Mouse (Mus musculus): Measurements from ENCODE around the gene Bcar3. TPM values are rescaled to one million over a fixed set of nuclear protein-coding genes. Genes with fewer than 3 reads are reported as not detected.
A peak's percentile ranks its signal among the peaks of the same experiment; 100 is the strongest.

The Bcar3 gene
- total and polyA plus RNA-seq, 3 experiments, result 47.4 to 61.2 (median 52.0) TPM

DNA sequence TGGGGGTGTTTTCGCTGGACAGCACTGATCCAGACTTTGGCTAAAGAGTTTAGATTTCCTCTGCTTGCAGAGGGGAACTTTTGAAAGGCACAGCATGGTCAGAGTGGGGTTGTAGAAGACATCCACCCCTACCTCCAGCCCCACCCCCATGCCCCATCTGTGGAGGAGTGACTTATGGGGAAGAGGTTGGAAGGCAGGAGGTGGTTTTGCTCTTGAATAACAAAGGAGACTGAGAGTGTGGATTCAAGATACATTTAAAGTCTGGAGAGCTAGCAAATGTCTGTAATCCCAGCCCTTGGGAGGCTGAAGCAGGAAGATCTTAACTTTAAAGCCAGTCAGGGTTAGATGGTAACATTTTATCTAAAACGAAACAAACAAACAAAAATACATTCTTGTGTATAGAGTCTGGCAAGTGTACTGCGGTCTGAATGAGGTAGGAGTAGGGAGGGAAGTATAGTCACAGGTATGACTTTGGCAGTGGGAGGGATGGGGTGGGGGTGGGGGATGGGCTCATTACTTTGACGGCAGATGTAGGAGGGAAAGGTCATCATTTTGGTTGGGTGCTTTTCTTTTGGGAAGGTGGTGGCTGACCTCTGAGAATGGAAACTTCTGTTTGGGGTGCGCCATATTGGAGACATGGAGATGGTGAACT is 140.2 kb downstream of the Bcar3 start:
- Histone ChIP-seq H3K9me3 (replicated peaks; ENCODE audit: low read length) (no peaks in the 10 kb centered on the region), H3K4me1 (ENCODE audit: control insufficient read depth in 1 of 2, insufficient read depth in 2 of 2) (peaks cover 3 to 66% of the 10 kb centered on the region in 2 experiments; a peak in 3 of 4 replicates), H3K4me2 (ENCODE audit: insufficient read depth, low read depth, poor library complexity, severe bottlenecking) (no peak overlapping the region), H3K27me3 (replicated peaks) (no peaks in the 10 kb centered on the region), H3K9ac (ENCODE audit: insufficient read depth, low read depth) (no peak overlapping the region), H3K27ac (ENCODE audit: insufficient read depth, low read depth) (no peak overlapping the region), H3K79me2 (replicated peaks; ENCODE audit: control insufficient read depth, extremely low read depth, insufficient read depth, poor library complexity, severe bottlenecking) (peaks cover 56% of the 10 kb centered on the region), H3K36me3 (replicated peaks in 1 of 2; ENCODE audit: control insufficient read depth in 1 of 2, insufficient read depth in 1 of 2, low read length in 1 of 2) (peaks cover 34 to 91% of the 10 kb centered on the region in 2 experiments), H3K4me3 (replicated peaks in 1 of 3; ENCODE audit: low read depth in 2 of 3, low read length in 2 of 3, poor library complexity in 1 of 3) (no peak overlapping the region)
- dilution Hi-C loops (cut with MboI; ENCODE audit: extremely low pct_ligation_motif_present, extremely low pct_unique_long_range_greater_than_20kb, low sequenced_read_pairs) (no loop called here), in situ Hi-C loops (cut with MboI; ENCODE audit: low pct_ligation_motif_present, low pct_unique_long_range_greater_than_20kb, low sequenced_read_pairs) (no loop called here)
- TF ChIP-seq RCOR1 (conservative IDR thresholded peaks at IDR 0.05; ENCODE audit: low read depth, low read length), result no peak
- TF ChIP-seq USF2 (conservative IDR thresholded peaks at IDR 0.05; ENCODE audit: low read depth, low read length), result no peak
- TF ChIP-seq GABPA (IDR thresholded peaks at IDR 0.05; ENCODE audit: insufficient replicate concordance, low read depth, low read length), result no peak
- no peak for TF ChIP-seq EP300 (IDR thresholded peaks at IDR 0.05; ENCODE audit: low read length)
- TF ChIP-seq NRF1 (IDR thresholded peaks at IDR 0.05; ENCODE audit: low read depth, low read length), result no peak
- TF ChIP-seq ZKSCAN1 (IDR thresholded peaks at IDR 0.05; ENCODE audit: borderline replicate concordance, low read depth, low read length), result no peak
- no peak for TF ChIP-seq PAX5 (IDR thresholded peaks at IDR 0.05; ENCODE audit: low read length)
- TF ChIP-seq MAZ (IDR thresholded peaks at IDR 0.05; ENCODE audit: low read depth, low read length), result no peak
- DNase-seq (ENCODE audit: extremely low read depth), result no peak

DNA sequence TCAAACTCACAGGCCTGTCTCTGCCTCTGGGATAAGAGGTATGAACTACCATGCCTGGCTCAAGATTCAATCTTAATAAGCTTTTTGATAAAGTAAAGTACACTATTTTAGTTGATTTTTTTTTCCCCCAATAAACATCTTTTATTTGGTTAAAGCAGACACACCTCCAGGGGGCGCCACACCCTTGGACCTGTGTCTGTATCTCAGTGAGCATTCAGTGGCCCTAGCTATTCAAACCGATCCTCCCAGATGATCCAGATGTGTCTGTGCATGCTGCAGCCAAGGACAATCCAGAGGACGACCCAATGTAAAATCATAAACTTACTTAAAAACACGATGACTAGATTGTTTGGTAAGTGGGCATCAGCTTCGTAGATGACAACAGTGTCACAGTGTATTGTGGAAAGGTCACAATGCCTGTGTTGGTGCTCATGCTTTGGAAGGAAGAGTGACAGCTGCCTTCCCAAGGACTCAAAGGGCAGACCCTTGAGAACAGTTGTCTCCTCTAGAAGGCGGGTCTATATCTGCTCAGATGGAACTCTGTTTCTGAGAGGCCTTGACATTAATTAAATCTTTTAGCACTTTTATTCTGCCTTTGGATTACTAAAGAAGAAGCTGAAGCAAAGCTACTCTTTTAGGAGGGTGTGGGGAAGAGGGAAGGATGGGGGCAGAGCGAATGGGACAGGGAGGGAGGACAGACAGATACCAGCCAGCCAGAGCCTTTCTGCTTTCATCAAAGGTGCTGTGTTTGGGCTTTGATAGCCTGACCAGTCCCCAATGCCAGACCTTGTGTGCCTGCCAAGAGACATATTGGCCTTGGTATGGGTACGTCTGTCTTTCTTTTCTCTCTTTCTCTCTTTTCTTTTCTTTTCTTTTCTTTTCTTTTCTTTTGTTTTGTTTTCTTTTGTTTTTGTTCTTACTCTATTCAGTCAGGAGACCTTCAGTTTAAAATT is 141.3 kb downstream of the Bcar3 start:
- no peaks in the 10 kb centered on the region for H3K27me3 ChIP-seq (replicated peaks)
- no peak overlapping the region for H3K27ac ChIP-seq (ENCODE audit: insufficient read depth, low read depth)
- H3K9me3 ChIP-seq (replicated peaks; ENCODE audit: low read length), result no peaks in the 10 kb centered on the region
- H3K4me2 ChIP-seq (ENCODE audit: insufficient read depth, low read depth, poor library complexity, severe bottlenecking), result no peak overlapping the region
- peaks cover 50% of the 10 kb centered on the region for H3K79me2 ChIP-seq (replicated peaks; ENCODE audit: control insufficient read depth, extremely low read depth, insufficient read depth, poor library complexity, severe bottlenecking)
- peaks cover 38 to 91% of the 10 kb centered on the region in 2 experiments for H3K36me3 ChIP-seq (replicated peaks in 1 of 2; ENCODE audit: control insufficient read depth in 1 of 2, insufficient read depth in 1 of 2, low read length in 1 of 2)
- TF ChIP-seq ZC3H11A (IDR thresholded peaks at IDR 0.05; ENCODE audit: low read depth, low read length), result no peak
- TF ChIP-seq ZKSCAN1 (IDR thresholded peaks at IDR 0.05; ENCODE audit: borderline replicate concordance, low read depth, low read length), result no peak
- no peak for TF ChIP-seq MYC (IDR thresholded peaks at IDR 0.05; ENCODE audit: low read depth, low read length)
- peak in 1 of 2 experiments; percentile 37; a peak in 2 of 4 replicates for TF ChIP-seq CTCF (conservative IDR thresholded peaks at IDR 0.05 in 1 of 2, IDR thresholded peaks at IDR 0.05 in 1 of 2; ENCODE audit: low read depth in 2 of 2, low read length in 2 of 2)
- TF ChIP-seq PAX5 (IDR thresholded peaks at IDR 0.05; ENCODE audit: low read length), result no peak
- no peak for TF ChIP-seq JUND (conservative IDR thresholded peaks at IDR 0.05; ENCODE audit: low read depth, low read length)
- no peak for DNase-seq (ENCODE audit: extremely low read depth)
- in situ Hi-C loops (cut with MboI; ENCODE audit: low pct_ligation_motif_present, low pct_unique_long_range_greater_than_20kb, low sequenced_read_pairs), result no loop called here
- dilution Hi-C loops (cut with MboI; ENCODE audit: extremely low pct_ligation_motif_present, extremely low pct_unique_long_range_greater_than_20kb, low sequenced_read_pairs), result no loop called here
- no peak overlapping the region for H3K4me3 ChIP-seq (replicated peaks in 1 of 3; ENCODE audit: low read depth in 2 of 3, low read length in 2 of 3, poor library complexity in 1 of 3)
- H3K4me1 ChIP-seq (ENCODE audit: control insufficient read depth in 1 of 2, insufficient read depth in 2 of 2), result peaks cover 3 to 70% of the 10 kb centered on the region in 2 experiments; a peak in 3 of 4 replicates
- H3K9ac ChIP-seq (ENCODE audit: insufficient read depth, low read depth), result no peak overlapping the region
